8 mouse cellular contexts compared by ENCODE assay signal in the genomic region with DNA sequence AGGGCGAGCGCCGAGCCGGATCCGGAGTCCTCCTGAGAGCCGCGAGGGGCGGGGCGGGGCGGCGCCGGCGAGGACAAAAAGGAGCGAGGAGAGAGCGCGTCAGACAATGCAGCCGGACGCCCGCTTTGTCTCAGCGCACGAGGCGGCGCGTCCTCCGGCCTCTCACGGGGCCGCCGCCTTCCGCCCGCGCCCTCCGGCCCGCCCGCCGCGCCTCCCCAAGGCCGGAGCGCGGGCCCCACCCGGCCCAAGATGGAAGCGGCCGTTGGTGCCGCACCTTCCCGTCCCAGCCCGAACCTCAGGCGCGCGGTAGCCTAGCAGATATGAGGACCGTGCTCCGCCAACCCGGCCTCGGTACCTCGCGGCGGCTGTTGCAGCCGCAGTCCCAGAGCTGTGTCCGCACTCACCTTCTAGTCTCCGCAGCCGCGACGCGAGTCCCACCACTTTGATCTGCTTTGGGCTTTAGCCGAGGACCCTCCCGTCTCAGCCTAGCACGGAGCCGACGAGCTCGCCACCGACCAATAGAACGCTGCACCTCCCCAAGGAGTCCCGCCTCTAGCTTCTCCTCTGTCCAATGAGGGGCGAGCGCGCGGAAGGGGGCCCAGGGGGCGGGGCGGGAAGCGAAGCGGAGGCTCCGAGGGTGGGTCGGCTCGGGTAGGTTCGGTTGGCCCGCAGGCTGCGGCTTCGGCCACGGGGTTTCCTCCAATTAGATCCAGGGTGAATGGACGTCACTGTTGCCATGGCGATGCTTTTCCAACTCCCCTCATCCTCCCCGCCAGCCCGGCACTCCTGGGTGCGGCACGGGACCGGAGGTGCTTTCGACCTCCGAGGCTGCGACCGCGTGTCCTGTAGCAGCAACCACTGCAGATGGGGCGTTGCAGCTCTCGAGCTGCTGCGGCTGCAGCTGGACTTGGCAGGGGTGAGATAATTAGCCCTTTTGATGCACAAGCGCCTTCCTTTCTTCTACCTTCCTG. TPM values are rescaled to one million over a fixed set of nuclear protein-coding genes. Genes with fewer than 3 reads are reported as not detected.
DNase-seq lines count a peak whose midpoint lies in the region; ATAC-seq lines count a peak whose summit lies in the region.

A gene (minus strand): TSS at position 538 of the 971 bp plus-strand sequence.

- DNase-seq in R1 (ENCODE audit: low read depth, low spot score) = peak; percentile 99
- peak; percentile 97 to 99 for DNase-seq in cerebellum, postnatal 25 days
- peak; percentile 92 to 95 for DNase-seq in frontal cortex, postnatal 25 days (ENCODE audit: low spot score in 2 of 2)
- peak; percentile 98 for DNase-seq in hindbrain, embryonic 14.5 days (ENCODE audit: low spot score)
- peak; percentile 95 to 96 for DNase-seq in layer of hippocampus, postnatal 36 days
- peak; percentile 99 for DNase-seq in lung, postnatal 36 days
- DNase-seq in retina, postnatal 1 day = peak; percentile 99
- peak; percentile 90 to 96 for DNase-seq in urinary bladder, adult 18-20 months (ENCODE audit: low spot score in 2 of 2)

- H3K27me3 ChIP-seq in hindbrain, embryonic 14.5 days (ENCODE audit: control insufficient read depth, insufficient read depth, low read length) = no peaks in the 10 kb centered on the region

- ATAC-seq in hindbrain, embryonic 14.5 days (ENCODE audit: low FRiP score) = peak; percentile 99

- peaks cover 20% of the 10 kb centered on the region for H3K9me3 ChIP-seq in hindbrain, embryonic 14.5 days (ENCODE audit: control insufficient read depth, low read length)

- H3K27ac ChIP-seq in hindbrain, embryonic 14.5 days = peak within 1 kb of the TSS; percentile 100

- peaks cover 31% of the 10 kb centered on the region for H3K36me3 ChIP-seq in hindbrain, embryonic 14.5 days (replicated peaks; ENCODE audit: control insufficient read depth, insufficient read depth)

- peak within 1 kb of the TSS; percentile 100 for H3K9ac ChIP-seq in hindbrain, embryonic 14.5 days

- peak within 1 kb of the TSS; percentile 99 for H3K4me3 ChIP-seq in hindbrain, embryonic 14.5 days (replicated peaks; ENCODE audit: low read length)

- H3K4me1 ChIP-seq in hindbrain, embryonic 14.5 days (replicated peaks; ENCODE audit: control insufficient read depth, insufficient read depth, low read length) = peaks cover 22% of the 10 kb centered on the region

- peak within 1 kb of the TSS; percentile 84 for H3K4me2 ChIP-seq in hindbrain, embryonic 14.5 days (replicated peaks)

- under 1% methylated on average over 84 of the region's 103 CpGs for WGBS in hindbrain, embryonic 14.5 days

RNA-seq across cellular contexts. Expression of the gene that starts here (rescaled TPM):
- polyA plus RNA-seq in hindbrain, embryonic 14.5 days (2014; fragmentation: Nextera tagmentation; extraction: Ambion mirVana) = 1,230 and 1,233 TPM in 2 replicates
- total RNA-seq in layer of hippocampus, postnatal 36 days (2021) = 100 to 1,000 TPM; 457 to 503 TPM

Comparison
In these comparisons a context has a peak if more than half of its experiments do, and no peak if none do; other contexts are left out.
1. Peak in every context shown above with its lines: DNase-seq, ATAC-seq, H3K4me3 ChIP-seq and H3K27ac ChIP-seq.